Mouse (Mus musculus) Muller cell, postnatal 12 days (primary cell): ENCODE measurements around the gene Txndc8.

Experiments used
- DNase-seq: peaks from one replicate; pipeline ENCODE4 v3.0.0-alpha.2; 2015; ENCODE audit errors: inconsistent ontology term

The Txndc8 gene

DNA sequence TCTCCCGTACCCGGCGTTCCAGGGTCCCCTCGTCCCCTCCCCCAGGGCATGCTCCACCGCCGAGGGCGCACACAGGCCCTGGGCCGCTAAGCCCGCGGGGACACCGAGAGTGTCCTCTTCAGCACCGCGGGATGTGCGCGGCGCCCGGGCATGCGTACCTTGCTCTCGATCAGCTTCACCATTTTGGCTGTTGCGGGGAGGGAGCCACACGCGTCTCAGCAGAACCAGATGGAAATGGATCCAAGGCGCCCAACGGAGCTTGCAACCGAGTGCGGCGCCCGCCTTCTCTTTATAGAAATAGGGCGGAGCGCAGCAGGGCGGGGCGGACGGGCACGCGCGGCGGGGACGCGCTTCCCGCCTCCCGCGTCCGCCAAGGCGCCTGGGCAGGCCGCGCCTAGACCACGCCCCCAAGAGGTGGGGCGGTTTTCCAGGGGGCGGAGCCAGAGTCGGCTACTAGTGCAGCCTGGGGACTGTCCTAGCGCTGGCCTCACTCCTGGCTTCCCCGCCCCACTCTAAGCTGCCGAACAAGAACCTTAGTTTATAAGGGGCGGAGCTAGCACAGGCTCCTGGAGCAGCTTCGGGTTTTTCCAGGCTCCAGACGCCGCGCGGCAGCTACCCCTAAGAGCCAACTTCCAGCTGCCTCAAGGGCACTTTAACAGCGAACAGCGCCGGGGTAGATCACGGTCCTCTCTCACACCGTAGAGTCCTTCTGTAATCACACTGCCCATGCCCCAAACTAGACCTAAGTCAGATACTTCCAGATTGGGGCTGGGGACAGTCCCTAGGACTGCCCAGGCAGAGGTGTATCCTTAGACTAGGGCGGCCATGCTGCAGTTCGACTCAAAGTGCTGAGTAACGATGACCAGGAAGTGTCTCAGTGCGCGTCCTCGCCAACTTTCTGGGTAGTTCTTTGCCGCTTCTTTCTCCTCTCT, 52.6 kb downstream of the Txndc8 start, which contains the start of gene Txn1:
Gene Txn1 (minus strand): TSS at position 383 of the 932 bp plus-strand sequence.
- peak; percentile 99 for DNase-seq

DNA sequence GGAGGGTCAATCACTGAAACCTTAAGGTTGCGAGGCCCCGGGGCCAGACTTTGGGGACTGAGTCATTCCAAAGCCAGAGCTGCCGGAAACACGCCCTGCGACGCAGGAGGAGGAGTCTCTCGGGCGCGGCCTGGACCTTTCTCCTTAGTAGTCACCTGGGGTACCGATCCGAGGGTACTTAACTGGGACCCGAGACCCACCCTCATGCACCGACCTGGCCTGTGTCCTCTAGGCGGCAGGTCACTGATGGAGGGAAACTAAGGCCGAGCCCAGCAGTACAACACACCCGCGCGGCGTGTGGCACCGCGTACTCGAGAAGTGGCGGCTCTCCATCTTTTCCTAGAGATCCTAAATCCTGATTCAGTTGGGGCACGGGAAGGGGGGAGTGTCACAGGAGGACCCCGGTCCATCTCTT, 53.4 kb downstream of the Txndc8 start:
- DNase-seq = peak; percentile 79

DNA sequence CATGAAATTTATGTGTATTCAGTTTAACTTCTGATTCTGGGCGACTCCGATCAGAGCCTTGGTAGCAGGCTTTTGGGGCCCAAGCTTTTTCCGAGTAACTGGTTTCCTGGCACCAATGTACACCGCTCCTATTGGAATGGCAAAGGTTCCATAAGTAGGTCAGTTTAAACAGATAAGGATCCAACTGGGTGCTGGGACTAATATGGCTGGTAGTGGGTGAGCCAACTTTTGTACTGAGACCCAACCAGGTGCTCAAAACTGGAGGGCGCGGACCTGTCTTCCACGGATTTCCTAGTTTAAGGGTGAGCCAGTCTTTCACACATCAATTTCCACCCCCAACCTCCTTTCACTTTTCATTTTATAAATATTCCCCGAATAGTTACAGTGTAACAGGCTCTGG, 53.9 kb downstream of the Txndc8 start:
- no peak for DNase-seq

DNA sequence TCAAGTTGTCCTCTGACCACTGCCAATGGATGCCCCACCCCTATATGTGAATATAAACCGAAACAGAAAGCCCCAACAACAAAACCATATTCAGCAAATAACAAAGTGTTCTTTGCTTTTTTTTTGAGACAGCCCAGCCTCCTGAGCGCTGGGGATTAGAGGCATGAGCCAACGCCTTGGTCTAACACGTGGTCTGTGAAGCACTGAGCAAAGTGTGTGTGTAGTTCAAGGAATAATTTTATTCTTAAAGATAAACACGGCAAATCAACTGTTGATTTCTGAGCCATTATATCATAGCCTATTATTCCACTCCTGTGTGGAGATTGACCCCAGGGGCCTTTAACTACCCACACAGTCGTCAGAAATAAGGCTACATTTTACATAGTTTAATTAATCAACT, 54.3 kb downstream of the Txndc8 start:
- DNase-seq = no peak

DNA sequence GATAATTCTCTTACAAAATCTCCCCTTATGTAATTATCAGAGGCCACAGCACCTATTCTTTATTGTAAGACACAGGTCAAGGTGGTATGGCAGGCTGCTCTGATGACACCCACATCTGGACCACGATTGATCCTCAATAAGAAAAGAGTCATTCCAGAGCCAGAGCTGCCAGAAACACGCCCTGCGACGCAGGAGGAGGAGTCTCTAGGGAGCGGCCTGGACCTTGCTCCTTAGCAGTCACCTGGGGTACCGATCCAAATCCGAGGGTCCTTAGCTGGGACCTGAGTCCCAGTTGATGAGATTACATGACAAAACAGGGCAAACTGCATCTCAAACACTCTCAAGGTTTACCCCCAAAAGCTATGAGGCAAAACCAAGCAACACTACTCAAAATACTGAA, 55.1 kb downstream of the Txndc8 start:
- no peak for DNase-seq

DNA sequence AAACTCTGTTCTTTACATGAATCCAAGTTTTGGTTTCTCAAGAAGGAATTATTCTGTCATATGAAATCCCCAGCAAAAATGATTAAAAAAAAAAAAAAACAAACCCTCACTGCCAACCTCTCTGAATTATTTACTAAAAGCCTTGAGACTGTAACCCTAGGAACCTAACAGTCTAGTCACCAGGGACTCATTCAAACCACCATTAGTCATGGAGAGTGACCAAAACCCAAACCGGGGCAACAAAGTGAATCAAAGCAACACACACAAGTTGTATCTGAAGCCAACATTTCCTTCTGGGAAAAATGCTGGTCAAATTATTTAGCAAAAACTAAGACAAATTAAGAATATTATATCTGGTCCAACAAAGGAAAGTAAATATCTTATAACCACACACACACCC, 56.0 kb downstream of the Txndc8 start:
- peak; percentile 43 for DNase-seq

DNA sequence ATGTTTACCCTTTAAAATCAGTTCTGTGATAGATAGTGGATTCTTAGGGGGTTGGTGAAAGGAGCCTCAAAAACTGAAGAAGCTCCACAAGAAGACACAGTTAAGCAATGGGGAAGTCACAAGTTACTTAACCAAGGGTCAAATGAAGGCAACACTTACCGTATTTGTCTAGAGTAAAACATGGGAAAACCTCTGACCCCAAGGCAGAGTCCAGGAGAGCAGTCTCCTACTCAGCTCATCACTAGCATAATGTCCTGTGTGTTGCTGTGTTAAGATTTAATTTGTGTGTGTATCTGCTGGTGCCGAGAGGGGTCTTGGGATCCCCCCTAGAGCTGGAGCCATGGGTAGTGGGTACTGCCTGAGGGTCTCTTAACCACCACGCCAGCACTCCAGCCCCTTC, 56.5 kb downstream of the Txndc8 start:
- no peak for DNase-seq

DNA sequence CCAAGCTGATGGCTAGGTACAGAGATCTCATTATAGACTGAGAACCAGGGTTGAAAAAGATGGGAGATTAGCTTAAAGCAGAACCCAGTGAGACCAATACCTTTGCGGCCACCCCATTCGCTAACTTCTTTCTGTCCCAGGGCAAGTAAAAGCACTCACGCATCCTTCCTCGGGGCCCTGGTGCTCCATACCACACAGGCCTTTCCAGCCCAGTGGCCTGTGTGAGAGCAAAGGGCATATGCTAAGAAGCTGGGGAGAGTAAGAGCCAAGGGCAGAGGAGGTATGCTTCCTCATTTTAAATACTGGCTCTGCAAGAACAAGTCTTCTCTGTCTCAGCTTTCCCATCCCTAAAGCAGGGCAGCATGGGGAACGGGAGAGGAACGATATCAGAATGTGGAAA, 59.1 kb downstream of the Txndc8 start:
- no peak for DNase-seq

DNA sequence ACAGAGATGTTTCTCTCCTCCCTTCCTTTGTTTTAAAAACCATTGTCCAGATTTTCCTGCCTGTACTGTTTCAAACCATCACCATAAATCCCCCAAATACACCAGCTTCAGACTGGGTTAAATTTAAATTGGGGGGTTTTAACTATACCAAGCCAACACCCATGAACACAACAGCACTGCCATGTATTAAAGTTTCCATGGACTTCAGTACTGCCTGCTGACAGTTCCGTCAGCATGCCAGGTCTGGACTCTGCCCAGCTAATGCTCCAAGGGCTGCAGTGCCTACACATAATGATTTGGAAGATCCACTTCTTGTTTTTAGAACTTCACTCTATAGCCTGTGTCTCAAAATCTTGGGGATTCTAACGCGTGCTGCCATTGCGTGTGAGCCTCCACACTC, 61.4 kb downstream of the Txndc8 start:
- no peak for DNase-seq

DNA sequence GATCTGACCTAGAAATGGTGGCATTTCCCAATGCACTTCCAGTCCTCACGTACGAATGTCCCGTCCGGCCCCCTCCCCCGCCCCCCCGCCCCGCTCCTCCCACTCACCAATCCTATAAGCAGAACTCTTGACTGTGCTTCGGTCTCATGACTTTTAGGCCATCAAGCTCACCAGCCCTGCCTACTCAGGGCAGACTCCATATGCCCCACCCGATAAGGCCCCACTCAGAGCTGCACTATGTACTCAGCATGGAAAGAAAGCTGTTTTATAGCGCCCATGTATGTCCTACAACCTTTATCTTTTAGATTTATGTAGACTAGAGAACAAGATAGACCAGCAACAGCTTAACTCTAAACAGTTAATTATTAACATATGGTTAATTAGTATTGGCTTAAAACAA, 61.9 kb downstream of the Txndc8 start:
- no peak for DNase-seq

DNA sequence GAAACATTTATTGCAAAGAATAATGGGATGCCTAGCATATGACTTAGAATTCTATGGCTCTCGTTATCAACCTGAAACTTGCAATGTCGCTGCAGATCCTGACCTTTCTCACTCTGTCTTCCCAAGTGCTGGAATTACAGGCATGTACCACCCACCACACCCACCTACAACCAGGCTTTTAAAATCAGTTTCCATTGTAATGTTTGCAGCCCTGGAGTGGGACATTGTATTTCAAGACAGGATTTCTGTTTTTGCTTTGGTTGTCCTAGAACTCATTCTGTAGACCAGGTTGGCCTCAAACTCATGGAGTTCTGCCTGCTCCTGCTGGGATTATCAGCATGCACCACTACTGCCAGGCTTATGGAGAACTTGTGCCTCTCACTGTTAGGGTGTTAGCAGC, 66.0 kb downstream of the Txndc8 start:
- DNase-seq = no peak

DNA sequence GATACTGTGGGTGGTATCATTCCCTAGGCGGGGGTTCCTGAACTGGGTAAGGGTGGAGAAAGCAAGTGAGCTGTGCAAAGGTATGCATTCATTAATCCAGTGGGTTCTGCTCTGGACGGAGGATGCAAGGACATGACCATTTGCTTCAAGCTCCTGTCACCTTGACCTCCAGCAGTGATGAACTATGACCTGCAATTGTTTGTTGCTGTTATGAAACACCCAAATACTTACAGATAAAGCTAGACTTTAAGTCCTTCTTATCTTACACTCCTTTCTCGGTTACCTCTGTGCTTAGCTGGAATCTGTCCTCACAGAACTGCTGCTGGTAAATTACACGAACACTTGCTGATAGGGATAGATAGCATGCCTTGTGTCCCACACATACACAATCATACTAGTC, 68.3 kb downstream of the Txndc8 start:
- no peak for DNase-seq

DNA sequence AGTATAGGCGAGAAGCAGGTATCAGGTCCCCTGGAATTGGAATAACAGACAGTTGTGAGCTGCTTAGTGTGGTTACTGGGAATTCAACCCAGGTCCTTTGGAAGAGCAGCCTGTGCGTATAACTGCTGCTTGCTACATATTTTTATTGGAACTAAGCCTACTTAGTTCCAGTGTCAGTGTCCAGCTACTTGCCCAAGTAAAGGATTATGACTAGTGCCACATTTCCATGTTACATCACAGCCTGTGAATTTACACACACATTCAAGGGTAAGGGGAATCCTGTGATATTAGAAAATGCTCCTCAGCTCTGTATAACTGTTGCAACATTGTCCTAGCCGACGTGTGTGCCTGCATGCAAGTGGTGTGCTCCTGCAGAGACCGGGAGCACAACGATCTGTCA, 71.6 kb downstream of the Txndc8 start:
- DNase-seq = no peak

DNA sequence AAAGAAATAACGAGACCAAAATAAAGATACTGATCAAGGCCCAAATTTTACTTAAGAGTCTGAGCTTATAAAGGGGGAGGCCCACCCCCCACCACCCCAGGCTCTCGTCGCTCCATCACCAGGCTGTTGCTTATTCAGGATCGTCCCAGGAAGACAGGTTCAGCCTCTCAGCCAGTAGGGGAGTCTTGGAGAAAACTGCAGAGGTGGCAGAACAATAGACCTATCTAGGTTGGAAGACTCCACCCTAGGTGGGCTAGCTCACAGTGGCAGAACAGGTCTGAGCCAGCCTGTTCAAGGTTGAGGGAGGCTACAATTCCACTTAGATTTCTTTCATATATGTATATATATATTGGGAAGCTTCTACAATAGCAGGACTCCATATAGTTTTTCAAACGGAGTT, 74.7 kb downstream of the Txndc8 start:
- no peak for DNase-seq
